Mouse (Mus musculus): ENCODE results near the gene Coa5. TPM values are rescaled to one million over a fixed set of nuclear protein-coding genes. Genes with fewer than 3 reads are reported as not detected.
A peak's percentile ranks its signal among the peaks of the same experiment; 100 is the strongest.

Coa5 gene
- total RNA-seq (2021), result 10 to 100 TPM; 58.0 to 62.3 TPM

DNA sequence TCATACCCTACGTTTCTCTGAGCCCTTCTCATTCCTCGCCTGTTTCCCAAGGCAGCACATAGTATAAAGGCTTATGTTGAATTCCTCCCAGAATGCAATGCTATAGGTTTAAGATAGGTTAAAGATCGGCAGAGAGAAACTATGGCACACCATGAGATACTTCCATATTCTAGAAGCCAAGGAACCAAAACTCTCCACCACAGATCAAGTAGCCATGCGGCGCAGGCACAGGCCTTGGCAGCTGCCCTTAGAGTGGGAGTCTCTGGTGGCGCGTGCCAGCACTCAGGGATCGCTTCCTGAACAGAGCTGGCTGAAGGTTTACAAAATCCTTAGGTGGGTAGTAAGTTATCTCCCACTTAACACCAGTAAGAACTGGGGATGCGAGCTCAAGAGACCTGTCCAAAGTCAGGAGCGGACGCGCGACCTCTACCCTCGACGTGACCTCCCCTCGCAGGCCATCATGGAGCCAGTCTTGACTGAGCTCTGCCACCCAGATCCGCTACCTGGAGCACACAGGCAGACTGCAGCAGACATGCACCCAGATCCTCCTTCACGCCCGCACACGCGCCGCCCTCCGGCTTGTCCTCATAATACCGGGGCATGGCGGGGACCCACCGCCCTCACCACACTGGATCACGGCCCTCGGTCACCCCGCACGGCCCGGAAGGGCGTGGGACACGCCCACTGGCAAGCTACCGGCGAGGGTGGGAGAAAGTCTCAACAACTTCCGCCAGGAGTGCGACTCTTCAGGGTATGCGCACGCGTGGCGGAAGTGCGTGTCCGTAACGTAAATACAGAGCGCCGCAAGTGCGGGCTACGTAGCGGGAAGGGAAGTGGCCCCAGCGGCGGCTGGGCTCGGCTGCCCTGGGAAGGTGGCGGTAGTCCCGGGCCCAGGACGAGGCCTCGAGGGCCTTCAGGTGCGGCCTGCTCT, at the start of gene Coa5, which contains the start of gene Unc50:
Gene Coa5 (minus strand): TSS at position 738 of the 931 bp plus-strand sequence.
Gene Unc50 (plus strand): TSS at position 774 of the 931 bp plus-strand sequence.
- intact Hi-C loops (cut with DNase I), result no loop called here
- peak; percentile 95 to 97 for DNase-seq (ENCODE audit: low spot score in 2 of 2)

DNA sequence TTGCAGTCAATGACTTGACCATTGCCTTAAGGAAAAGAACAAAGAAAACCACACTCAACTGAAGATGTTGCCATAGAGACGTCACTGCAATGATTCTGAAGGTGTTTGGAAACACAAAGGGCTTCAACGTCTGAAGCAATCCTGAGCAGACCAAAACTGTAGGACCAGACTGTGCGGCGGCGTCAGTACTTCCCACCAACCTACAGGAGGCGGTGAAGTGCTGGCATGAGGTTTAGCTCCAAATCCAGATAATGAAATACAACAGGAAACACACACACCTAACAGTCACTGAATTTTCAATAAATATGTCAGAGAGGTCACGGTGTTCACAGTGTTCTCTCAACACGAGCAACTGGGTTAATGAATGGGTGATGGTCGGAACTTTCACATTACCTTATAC, 49.2 kb upstream of the Coa5 start:
- peak in 1 of 2 experiments; percentile 52 for DNase-seq (ENCODE audit: low spot score in 2 of 2)
- intact Hi-C loops (cut with DNase I), result no loop called here

DNA sequence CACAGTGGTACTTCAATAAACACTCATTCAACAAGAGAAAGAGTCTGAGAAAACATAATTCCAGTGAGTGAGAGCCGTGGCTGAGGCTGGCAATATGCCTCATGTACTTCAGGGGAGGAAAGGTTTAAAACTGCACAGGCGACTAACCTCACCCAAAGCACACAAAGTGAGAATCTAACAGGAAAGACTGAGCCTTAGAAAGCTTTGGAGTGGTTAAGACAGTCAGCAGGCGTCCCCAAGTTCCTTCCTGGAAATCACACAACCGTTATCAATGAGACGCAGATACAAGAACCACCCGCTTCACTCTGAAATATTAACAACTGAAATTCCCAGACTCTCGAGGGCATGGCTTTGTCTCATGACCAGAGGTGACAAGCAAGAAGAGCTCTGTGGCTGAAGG, 48.5 kb upstream of the Coa5 start:
- DNase-seq (ENCODE audit: low spot score in 2 of 2), result no peak
- intact Hi-C loops (cut with DNase I), result no loop called here

DNA sequence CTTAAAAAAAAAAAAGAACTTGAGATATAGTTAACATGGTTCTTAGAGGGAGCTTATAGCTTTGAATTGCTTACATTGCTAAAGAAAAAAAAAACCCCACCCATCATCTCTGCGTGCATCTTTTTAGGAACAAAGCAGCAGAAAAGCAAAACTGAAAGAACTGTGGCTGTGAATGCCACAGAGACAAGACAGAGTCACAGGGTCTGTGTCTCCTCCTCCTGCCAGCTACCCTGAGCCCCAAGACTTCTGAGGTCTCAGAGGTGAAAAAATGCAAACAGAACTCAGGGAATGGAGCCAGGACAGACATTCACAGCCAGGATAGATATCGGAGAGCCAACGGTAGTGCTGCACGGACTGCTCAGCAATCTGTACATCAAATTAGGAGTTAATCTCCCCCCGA, 48.0 kb upstream of the Coa5 start:
- intact Hi-C loops (cut with DNase I), result no loop called here
- DNase-seq (ENCODE audit: low spot score in 2 of 2), result no peak

DNA sequence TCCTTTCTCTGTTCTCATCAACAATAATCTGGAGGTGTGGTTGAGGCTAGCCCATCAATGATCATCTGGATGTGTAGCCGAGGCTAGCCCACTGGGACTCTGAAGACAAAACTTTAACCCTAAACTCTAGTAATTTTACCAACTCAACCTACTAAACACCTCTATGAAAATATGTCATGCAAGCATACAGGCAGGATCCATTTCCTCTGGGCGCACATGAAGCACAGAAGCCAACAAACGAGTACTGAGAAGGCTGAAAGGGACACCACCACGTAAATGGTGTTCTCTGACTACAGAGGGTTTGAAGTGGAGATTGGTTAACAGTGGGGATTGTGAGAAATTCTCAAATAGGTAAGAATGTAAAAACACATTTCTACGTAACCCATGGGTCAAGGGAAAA, 47.3 kb upstream of the Coa5 start:
- intact Hi-C loops (cut with DNase I), result no loop called here
- no peak for DNase-seq (ENCODE audit: low spot score in 2 of 2)

DNA sequence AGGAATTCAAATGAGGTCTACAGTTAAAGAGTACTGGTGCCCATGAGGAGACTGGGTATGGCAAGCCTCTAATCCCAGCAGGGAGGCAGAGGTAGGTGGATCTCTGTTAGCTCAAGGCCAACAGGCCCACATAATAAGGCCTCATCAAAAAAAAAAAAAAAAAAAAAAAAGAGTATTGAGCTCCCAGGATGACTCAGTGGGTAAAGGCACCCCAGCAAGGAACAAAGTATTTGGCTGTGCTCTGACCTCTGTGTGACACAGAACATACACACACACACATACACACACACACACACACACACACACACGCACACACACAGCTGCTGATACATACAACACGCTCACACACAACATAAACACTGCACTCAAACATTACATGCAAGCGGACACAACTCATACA, 45.4 kb upstream of the Coa5 start:
- no peak for DNase-seq (ENCODE audit: low spot score in 2 of 2)
- intact Hi-C loops (cut with DNase I), result no loop called here

DNA sequence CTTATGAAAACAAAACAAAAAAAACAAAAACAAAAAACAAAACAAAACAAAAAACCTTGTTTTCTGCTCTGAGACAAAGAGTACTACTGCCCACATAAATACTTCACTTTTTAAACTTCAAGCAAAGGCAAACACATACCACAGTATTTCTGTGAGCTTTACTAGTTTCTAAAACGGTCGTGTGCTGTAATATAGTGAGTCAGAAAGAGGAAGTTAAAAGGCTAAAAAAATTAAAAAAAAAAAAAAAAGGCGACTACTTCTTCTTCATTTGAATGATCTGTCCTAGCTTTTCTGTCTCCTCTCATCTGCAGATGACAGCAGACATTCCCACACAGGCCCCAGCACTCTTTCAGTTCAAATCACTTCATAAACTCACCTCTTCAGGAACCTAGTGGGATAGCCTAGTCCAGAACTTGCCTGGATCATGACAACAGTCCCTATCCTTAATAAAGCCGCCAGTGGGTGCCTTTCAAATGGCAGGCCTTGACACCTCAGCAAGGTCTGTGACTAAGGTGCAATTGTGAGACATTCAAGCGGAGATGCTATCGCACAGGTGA, 44.8 kb upstream of the Coa5 start:
- intact Hi-C loops (cut with DNase I), result loop anchor here (5.0 kb wide), 1 partner anchor 163 kb away; no protein-coding TSS in a partner anchor
- no peak for DNase-seq (ENCODE audit: low spot score in 2 of 2)

DNA sequence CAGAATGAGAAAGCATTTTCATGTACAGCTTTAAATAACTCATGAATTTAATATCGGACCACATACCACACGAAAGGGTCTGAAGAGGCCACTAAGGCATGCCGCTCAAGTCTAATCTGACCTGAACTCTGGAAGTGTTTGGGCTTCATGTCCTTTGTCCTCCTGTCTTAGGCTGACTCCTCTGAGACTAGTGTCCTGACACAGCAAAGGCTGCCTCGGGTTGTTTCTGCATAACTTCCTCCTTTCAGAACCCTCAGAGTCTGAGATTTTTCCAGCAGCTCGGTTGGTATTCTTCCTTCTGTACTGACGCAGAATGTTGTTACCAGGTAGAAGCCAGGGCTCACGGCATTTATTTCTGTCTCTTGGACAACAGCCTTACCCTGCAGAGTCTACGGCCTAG, 44.1 kb upstream of the Coa5 start:
- DNase-seq (ENCODE audit: low spot score in 2 of 2), result peak in 1 of 2 experiments; percentile 24

DNA sequence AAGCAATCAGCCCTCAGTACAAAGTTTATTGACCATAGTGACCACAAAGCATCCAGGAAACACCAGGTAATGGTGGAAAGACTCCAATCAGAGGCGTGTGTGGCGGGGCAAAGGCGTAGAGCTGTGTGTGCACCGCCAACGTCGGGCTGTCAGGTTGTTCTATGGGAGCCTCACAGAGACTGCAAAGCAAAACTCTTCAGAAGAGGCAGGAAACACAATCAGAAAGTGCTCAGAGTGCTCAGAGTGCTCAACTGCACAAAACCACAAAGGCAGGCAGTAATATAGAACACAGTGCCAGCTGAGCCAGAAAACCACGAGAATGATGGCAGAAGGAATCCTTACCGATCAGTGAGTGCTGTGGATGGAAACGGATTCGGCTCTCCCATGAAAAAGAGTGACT, 43.3 kb upstream of the Coa5 start:
- DNase-seq (ENCODE audit: low spot score in 2 of 2), result no peak
- intact Hi-C loops (cut with DNase I), result loop anchor here (5.0 kb wide), 1 partner anchor 164 kb away; no protein-coding TSS in a partner anchor

More for the DNA sequence above, 44.1 kb upstream of the Coa5 start:
- intact Hi-C loops (cut with DNase I), result loop anchor here (5.0 kb wide), 1 partner anchor 163 kb away; no protein-coding TSS in a partner anchor

DNA sequence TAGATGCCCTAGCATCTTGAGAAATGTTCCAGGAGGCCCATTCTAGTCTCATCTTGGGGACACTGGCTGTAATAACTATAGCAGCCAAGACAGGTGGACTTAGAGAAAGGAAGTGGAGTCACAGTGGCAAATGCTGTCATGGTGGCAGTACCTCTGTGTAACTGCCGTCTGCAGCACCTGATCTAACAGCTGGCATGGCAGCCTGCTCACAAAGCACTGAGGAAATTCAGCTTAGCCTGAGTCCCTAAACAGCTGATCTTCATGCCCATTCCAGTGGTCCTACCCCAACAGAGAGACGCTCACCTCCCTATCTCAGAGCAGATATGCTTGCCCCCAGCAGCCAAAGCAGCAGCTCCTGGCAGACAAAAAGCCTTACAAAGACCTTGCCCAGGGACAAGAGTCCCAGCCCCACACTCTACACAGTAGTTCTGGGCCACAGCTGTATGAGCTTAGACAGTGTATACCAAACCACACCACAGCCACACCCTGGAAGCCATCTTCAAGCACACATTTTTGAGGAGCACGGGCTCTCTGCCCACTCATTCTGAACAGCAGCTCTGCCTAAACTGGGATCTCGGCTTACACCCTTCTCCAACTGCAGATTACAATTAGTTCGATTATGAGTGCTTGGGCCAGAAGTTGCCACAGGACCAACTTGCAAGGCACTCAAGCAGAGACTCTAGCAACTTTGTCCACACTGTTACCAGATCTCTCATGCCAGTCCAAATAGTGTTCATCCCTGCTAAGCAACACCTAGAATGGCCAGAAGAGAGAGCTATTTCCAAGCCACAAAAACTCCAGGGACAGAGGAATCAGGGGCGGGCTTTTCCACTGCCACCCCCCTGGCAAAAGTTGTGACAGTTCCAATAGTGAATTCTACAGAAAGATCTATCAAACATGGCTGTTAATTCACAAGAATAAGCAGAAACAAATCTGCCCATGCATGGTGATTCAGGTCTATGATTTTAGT, 41.6 kb upstream of the Coa5 start:
- intact Hi-C loops (cut with DNase I), result loop anchor here (5.0 kb wide), 1 partner anchor 166 kb away; no protein-coding TSS in a partner anchor
- peak in 1 of 2 experiments; percentile 14 for DNase-seq (ENCODE audit: low spot score in 2 of 2)

DNA sequence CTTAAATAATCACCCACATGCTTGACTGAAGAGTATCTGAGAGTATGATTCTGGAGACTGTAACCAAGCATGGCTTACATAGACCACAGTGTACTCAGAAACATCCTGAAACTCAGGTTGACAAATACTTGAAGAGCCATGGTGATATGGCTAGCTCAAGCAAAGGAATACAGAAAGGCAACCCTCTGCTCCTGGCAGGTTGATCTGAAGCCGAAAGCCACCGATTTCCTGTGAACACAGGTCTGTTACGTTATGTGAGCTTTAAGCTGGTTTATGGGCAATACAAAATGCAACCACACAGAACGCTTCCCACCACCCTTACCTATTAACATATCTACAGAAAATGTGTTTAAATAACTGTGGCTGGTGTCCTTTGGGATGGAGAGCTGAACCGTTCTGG, 39.1 kb upstream of the Coa5 start:
- intact Hi-C loops (cut with DNase I), result no loop called here
- DNase-seq (ENCODE audit: low spot score in 2 of 2), result no peak

DNA sequence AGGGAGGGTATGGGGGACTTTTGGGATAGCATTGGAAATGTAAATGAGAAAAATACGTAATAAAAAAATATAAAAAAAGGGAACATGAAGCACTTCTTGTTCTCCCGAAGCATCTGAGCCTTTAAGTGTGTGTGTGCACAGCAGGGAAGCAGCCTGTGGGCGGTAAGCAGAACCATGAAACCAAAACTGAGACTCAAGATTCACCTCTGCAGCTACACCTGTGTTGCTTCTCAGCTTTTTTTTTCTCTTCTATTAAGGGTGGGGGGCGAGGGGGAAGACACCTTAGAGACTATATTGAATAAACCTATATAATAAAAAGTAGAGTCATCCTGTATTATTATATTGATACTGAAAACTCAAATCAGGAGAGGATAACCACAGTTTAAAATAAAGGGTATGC, 37.9 kb upstream of the Coa5 start:
- intact Hi-C loops (cut with DNase I), result no loop called here
- DNase-seq (ENCODE audit: low spot score in 2 of 2), result no peak

DNA sequence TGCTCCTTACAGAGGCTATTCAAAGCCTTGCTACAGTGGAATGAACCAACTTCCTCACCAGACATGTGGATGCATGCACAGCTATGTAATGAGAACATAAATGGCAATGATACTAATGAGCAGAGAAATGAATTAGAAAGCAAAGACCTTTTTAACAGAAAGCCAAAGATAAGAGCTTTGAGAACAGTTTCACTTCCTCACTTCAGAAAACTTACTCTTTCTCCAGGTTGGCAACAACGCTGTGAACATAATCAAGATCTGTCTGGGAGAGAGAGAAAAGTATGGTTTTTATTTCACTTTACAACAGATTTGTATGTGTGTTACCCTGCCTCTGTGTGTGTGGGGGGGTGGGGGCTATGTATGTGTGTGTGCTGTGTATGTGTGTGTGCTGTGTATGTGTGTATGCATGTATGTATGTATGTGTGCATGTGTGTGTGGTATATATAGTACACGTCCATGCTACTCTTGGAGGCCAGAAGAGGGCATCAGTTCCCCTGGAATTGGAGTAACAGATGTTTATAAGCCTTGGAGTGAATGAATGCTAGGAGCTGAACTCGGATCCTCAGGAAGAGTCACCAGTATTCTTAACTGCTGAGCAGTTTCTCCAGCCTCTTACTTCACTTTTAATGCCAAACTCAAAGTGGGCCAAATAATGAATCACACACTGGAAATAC, 36.6 kb upstream of the Coa5 start:
- intact Hi-C loops (cut with DNase I), result no loop called here

DNA sequence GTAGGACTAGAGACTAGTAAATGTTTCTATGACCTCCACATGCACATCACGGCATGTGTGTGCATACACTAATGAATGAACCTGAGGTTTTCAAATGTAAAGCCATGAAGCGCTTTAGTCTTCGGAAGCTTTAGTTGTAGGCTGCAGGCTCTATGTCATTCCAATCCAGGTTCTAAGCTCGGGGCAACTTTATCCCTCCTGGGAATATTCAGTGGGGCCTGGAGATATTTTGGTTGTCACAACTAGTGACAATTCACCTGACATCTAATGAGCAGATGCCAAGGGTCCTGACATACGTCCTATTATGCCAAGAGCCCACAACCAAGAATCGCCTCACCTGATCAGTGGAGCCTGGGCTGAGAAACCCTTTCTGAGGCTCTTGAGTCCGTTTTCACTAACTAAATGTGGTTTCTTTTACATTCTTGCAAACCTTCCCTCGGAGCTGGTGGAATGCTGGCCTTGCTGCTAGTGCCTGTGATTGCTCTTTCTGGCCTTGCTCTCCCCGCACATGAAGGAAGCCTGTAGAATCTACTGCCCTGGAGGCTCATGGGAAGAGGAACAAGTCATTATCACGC, 35.1 kb upstream of the Coa5 start:
- no peak for DNase-seq (ENCODE audit: low spot score in 2 of 2)
- intact Hi-C loops (cut with DNase I), result no loop called here

More for the DNA sequence above, 36.6 kb upstream of the Coa5 start:
- DNase-seq (ENCODE audit: low spot score in 2 of 2), result no peak

DNA sequence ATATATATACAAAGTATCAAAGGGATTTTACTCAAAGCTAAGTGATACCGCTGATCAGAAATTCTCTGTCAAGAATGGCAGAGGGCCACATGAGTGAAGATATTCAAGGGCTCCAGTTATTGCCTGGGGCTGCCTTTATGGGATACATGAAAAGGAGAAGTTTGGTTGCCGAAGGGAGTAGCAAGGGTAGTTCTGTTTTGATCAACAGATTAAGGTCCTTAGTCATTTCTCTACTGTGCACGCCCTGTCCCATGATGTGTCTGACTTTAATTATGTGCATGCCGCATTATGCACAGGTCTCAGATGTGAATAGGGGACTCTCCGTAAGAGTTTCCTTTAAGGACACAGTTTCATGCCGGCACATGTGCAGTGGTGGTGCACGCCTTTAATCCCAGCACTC, 27.6 kb upstream of the Coa5 start:
- no peak for DNase-seq (ENCODE audit: low spot score in 2 of 2)
- intact Hi-C loops (cut with DNase I), result no loop called here

DNA sequence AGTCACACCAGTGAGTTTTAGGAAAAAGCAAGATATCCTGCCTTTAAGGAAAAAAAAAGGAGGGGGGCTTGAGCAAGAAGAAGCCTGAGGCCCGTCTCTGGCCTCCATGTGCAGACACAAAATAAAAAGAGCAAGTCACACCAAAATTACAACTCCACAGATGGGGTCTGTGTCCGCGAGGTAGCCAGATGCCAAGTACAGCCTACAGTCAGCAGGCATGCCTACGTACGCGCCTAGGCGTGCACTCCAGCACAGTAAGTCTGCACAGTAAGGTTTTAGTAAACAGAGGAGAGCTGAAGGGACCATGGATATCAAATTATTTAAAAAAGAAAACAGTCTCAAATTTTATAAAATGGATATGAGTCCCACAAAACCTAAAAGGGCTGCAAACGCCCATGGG, 21.4 kb upstream of the Coa5 start:
- DNase-seq (ENCODE audit: low spot score in 2 of 2), result peak in 1 of 2 experiments; percentile 63
- intact Hi-C loops (cut with DNase I), result no loop called here

DNA sequence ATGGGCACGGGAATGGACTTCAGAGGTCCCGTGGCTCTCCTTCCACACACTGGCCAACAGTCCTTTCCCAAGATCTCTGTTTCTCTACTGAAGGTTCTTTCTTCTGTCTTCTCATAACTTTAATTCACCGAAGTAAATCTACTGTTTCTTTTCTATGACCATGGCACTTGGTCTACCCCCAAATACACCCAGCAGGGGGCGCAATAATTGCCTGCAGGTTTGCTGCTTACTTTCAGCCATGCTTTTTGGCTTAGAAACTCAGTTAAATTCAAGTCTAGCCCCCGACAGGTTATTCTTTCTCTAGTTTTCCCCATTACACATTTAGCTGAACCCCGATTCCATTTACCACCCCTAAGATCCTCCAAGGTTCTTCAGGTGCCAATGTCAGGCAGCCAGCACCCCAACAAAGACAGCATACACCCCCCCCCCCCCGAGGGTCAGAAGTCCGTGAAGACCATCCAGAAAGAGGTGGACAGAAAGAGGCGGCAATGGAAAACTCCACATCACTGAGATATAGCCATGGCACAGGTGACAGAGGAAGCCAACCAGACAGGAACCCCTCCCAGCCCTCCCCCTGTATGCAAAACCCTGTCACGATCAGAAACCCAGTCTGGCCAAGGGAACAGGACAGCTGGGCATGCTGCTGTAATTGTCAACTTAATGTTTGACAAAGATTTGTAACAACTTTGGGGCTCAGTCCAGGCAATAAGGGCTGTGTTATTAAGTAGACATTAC, 18.6 kb upstream of the Coa5 start:
- DNase-seq (ENCODE audit: low spot score in 2 of 2), result peak in 1 of 2 experiments; percentile 30
- intact Hi-C loops (cut with DNase I), result loop anchor here (2.0 kb wide), 1 partner anchor 188 kb away; no protein-coding TSS in a partner anchor
